Mouse (Mus musculus) heart, adult 18-20 months (tissue): ENCODE data around the gene Prcp. TPM values are rescaled to one million over a fixed set of nuclear protein-coding genes. Genes with fewer than 3 reads are reported as not detected.
"Not testable (repeated sequence)": the region's sequence is repeated elsewhere in the genome, so short reads cannot be mapped to it uniquely, and the experiment has no call there.

Source experiments
- DNase-seq, 2 experiments: peaks; one replicate each; pipeline ENCODE4 v3.0.0; 2021 to 2022; ENCODE audit warnings: mixed read lengths in 1 of 2
- total RNA-seq, 2 experiments: library from RNA; stranded (reverse); gene quantifications; 2 replicates each; pipeline ENCODE4 v1.2.3; 2021

The Prcp gene
- total RNA-seq, 2 experiments from 2014 or later = 9.1 to 10.9 TPM

- no peak for DNase-seq
Measured at GRCm38 (mm10) chr7:92890211-92890610, 15.9 kb downstream of the Prcp start.

DNA sequence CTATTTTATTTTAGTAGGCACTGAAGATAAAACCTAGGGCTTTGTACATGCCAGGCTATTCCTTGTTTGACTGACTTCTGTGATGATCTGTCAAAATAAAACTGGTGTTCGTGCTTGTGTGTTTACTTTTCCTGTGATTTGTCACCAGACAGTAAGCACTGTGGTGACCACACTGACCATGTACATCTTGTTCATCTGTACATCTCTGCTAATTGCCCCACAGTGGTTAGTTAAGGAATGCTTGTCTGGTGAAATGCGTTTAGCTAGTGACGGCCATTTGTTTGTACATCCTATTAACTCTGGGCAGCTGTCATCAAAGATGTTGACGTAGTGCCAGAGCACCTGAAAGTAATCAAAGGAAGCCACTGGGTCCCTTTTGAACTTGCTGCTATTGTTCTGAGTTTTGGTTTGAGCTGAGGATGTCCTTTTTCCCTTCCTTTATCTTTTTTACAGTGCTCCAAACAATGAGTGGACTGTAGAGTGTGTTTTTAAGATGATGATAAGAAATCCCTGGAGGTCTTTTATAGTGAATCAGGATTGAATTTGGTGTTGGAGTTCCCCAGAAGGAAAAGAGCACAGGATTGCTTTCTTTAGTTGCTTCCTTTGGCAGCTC is 16.5 kb downstream of the Prcp start:
- peak in 1 of 2 experiments; percentile 28 for DNase-seq

- no peak for DNase-seq
Measured at GRCm38 (mm10) chr7:92893478-92893877, 19.2 kb downstream of the Prcp start.

DNA sequence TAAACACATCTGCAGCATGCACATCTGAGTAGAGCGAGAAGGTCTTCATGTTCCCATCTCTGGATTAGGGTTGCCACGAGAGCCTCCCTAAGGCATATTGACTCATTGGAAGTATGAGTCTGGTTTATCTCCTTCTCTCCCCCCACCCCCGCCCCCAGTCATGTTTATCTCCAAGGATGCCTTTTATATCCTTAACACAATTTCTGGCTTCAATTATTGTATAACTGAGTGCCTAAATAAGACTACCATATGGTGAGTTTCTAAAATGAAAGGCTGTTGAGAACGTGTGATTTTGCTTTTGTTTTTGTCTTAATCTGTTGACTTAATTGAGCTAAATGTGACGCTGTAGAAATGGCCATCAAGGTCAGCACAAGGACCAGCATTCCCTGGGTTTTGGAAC is 21.8 kb downstream of the Prcp start:
- DNase-seq = no peak

GRCm38 (mm10) chr7:92897021-92897420 is 22.8 kb downstream of the Prcp start:
- DNase-seq = peak in 1 of 2 experiments; percentile 28

- DNase-seq = peak; percentile 73 to 79
Measured at GRCm38 (mm10) chr7:92903360-92904038, 29.2 kb downstream of the Prcp start.

GRCm38 (mm10) chr7:92904285-92904684 is 30.0 kb downstream of the Prcp start:
- DNase-seq = not testable (repeated sequence)

DNA sequence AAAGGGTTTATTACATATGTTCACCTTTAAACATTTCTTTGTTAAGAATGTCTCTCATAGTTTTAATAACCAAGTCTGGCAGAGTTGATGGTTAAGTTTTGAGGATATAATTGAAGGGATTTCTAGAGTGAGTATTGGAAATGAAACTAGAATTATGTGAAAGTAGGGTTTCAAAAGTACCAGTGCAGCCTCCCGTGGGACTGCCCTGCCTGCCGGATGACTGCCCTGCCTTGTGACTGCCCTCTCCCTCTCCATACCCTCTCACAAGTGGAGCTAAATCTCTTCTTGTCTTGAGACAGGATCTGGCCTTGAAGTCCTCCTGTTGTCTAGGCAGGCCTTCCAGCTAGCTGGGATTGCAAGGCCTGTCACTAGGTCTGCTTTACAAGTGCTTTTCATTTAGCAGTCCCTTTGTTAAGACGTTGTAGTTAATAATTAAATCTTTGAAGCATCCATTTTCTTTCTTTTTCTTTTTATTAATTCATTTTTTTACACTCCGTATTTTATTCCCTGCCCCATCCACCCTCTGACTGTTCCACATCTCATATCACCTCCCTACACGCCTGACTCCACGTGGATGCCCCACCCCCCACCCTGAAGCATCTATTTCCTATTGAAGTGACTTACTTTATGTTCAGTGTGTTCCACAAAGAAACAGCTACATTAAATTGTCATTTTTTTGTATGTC is 46.0 kb downstream of the Prcp start:
- DNase-seq = no peak

GRCm38 (mm10) chr7:92920857-92921172 is 46.5 kb downstream of the Prcp start:
- no peak for DNase-seq

DNA sequence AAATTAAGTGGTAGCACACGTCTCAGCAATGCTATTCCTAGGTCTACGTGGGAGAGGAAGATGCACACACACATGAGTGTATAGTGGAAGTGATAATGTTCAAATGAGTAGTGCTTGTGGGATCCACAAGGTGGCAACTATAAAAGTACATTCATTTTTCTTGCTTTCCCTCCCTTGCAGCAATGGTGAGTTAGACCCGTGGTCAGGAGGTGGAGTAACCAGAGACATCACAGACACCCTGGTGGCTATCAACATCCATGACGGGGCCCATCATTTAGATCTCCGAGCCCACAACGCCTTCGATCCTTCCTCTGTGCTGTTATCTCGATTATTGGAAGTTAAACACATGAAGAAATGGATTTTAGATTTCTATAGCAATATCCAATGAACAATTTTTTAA is 58.5 kb downstream of the Prcp start:
- DNase-seq = no peak

DNA sequence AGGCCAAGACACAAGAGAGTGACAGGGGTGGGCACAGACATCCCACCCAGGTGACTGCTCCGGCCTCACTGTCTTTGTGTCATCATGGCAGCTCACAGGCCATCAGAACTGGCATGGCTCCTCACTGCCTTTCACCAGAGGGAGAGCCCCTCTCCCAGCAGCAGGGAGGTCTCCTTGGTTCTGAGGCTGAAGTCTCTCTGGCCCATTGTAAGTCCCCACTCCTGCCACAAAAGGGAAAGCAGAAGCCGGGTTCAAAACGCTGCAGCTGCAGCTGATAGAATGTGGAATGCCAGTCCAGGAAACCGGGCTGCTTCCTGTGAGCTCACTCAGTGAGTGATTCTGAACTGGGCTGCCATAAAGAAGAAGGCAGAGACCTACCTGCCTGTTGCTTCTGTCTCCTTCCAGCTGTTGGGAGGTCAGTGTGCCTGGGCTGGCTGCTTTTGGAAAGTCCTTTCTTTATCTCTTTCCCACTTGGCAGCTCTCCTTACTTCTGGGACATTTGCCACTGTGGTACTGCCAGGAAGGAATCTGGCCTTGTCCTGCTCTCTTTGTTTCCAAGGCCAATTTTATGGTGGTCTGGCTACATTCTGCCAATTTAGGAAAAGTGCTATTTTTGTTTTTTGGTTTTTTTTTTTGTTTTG is 59.2 kb downstream of the Prcp start:
- peak; percentile 82 to 83 for DNase-seq

- DNase-seq = no peak
Measured at GRCm38 (mm10) chr7:92936747-92937146, 62.5 kb downstream of the Prcp start.

DNA sequence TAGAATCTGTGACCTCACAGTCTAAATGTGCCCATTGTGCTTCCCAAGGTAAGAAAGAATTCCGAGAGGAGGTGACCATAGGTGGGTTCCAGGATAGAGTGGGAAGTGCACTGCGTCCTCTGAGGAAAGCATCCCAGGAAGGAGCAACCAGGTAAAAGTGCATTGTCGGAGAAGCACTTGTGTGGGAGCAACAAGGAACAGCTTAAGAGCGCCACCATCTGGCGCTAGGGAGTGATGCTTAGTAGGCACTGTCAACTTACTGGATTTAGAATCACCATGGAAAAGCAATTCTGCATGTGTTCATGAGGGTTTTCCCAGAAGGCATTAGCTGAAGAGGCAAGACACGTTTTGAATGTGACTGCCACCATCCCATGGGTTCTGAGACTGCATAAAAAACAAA is 63.7 kb downstream of the Prcp start:
- DNase-seq = peak in 1 of 2 experiments; percentile 38

GRCm38 (mm10) chr7:92939776-92940175 is 65.5 kb downstream of the Prcp start:
- no peak for DNase-seq

- DNase-seq = peak in 1 of 2 experiments; percentile 50
Measured at GRCm38 (mm10) chr7:92950775-92951174, 76.5 kb downstream of the Prcp start.

GRCm38 (mm10) chr7:92952210-92952609 is 77.9 kb downstream of the Prcp start:
- DNase-seq = no peak

- peak in 1 of 2 experiments; percentile 45 for DNase-seq
Measured at GRCm38 (mm10) chr7:92959758-92960157, 85.5 kb downstream of the Prcp start.

DNA sequence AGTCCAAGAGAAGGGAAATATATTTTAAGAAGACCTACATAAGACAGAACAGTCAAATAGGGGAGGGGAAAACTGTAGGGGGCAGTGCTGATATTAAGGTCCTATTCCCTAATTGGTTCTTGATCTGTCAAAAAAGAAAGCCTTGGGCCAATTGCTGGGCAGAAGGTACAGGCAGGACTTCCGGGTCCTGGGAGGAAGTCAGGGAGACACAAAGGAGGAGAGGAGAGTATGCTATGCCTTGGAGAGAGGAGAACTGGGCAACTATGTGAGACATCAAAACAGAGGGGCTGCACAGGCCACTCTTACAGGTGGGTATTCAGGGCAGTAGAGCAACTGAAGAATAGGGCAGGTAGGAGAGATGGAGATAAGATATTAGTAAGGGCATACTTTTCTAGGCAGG is 87.6 kb downstream of the Prcp start:
- DNase-seq = no peak

- DNase-seq = peak; percentile 43 to 83
Measured at GRCm38 (mm10) chr7:92964754-92965501, 90.7 kb downstream of the Prcp start.

- peak; percentile 33 to 60 for DNase-seq
Measured at GRCm38 (mm10) chr7:92967381-92968127, 93.3 kb downstream of the Prcp start.

GRCm38 (mm10) chr7:92977429-92977828 is 103.2 kb downstream of the Prcp start:
- no peak for DNase-seq

- DNase-seq = no peak
Measured at GRCm38 (mm10) chr7:92978225-92978624, 104.0 kb downstream of the Prcp start.
